Mouse (Mus musculus): ENCODE data around the gene Tle3.

The Tle3 gene

GRCm38 (mm10) chr9:61371755-61372509 lies at the start of gene Tle3:
Gene Tle3 (plus strand): TSS chr9:61372366.
- in situ Hi-C loops (cut with MboI, MseI): no loop called here

- in situ Hi-C loops (cut with MboI, MseI): no loop called here
These were observed 48.9 kb upstream of the Tle3 start for GRCm38 (mm10) chr9:61323221-61323620.

GRCm38 (mm10) chr9:61323879-61324278 lies 48.3 kb upstream of the Tle3 start:
- in situ Hi-C loops (cut with MboI, MseI): no loop called here

- in situ Hi-C loops (cut with MboI, MseI): no loop called here
These were observed 47.8 kb upstream of the Tle3 start for GRCm38 (mm10) chr9:61324354-61324753.

- in situ Hi-C loops (cut with MboI, MseI): no loop called here
These were observed 47.2 kb upstream of the Tle3 start for GRCm38 (mm10) chr9:61325012-61325411.

- in situ Hi-C loops (cut with MboI, MseI): no loop called here
These were observed 46.2 kb upstream of the Tle3 start for GRCm38 (mm10) chr9:61325931-61326351.

GRCm38 (mm10) chr9:61326922-61327321 lies 45.2 kb upstream of the Tle3 start:
- in situ Hi-C loops (cut with MboI, MseI): no loop called here

GRCm38 (mm10) chr9:61328173-61328572 lies 44.0 kb upstream of the Tle3 start:
- in situ Hi-C loops (cut with MboI, MseI): no loop called here

GRCm38 (mm10) chr9:61330747-61331146 lies 41.4 kb upstream of the Tle3 start:
- in situ Hi-C loops (cut with MboI, MseI): no loop called here

GRCm38 (mm10) chr9:61332226-61332936 lies 39.8 kb upstream of the Tle3 start:
- in situ Hi-C loops (cut with MboI, MseI): no loop called here

GRCm38 (mm10) chr9:61336179-61336578 lies 36.0 kb upstream of the Tle3 start:
- in situ Hi-C loops (cut with MboI, MseI): no loop called here

- in situ Hi-C loops (cut with MboI, MseI): no loop called here
These were observed 35.3 kb upstream of the Tle3 start for GRCm38 (mm10) chr9:61336591-61337587.

GRCm38 (mm10) chr9:61337665-61338064 lies 34.5 kb upstream of the Tle3 start:
- in situ Hi-C loops (cut with MboI, MseI): no loop called here

GRCm38 (mm10) chr9:61339311-61339710 lies 32.9 kb upstream of the Tle3 start:
- in situ Hi-C loops (cut with MboI, MseI): no loop called here

- in situ Hi-C loops (cut with MboI, MseI): no loop called here
These were observed 31.8 kb upstream of the Tle3 start for GRCm38 (mm10) chr9:61340333-61340732.

- in situ Hi-C loops (cut with MboI, MseI): no loop called here
These were observed 29.9 kb upstream of the Tle3 start for GRCm38 (mm10) chr9:61342297-61342696.

GRCm38 (mm10) chr9:61344684-61345083 lies 27.5 kb upstream of the Tle3 start:
- in situ Hi-C loops (cut with MboI, MseI): no loop called here

GRCm38 (mm10) chr9:61347011-61347410 lies 25.2 kb upstream of the Tle3 start:
- in situ Hi-C loops (cut with MboI, MseI): no loop called here

- in situ Hi-C loops (cut with MboI, MseI): no loop called here
These were observed 24.1 kb upstream of the Tle3 start for GRCm38 (mm10) chr9:61348036-61348435.

GRCm38 (mm10) chr9:61348616-61349015 lies 23.6 kb upstream of the Tle3 start:
- in situ Hi-C loops (cut with MboI, MseI): no loop called here

- in situ Hi-C loops (cut with MboI, MseI): no loop called here
These were observed 22.5 kb upstream of the Tle3 start for GRCm38 (mm10) chr9:61349697-61350096.

GRCm38 (mm10) chr9:61351164-61351563 lies 21.0 kb upstream of the Tle3 start:
- in situ Hi-C loops (cut with MboI, MseI): no loop called here

Data from T-helper 1 cell (primary cell).